Mouse (Mus musculus) CH12.LX (cell line): Measurements from ENCODE around the gene Kcnj4. TPM values are rescaled to one million over a fixed set of nuclear protein-coding genes. Genes with fewer than 3 reads are reported as not detected.

Experiments used
- DNase-seq: peaks from one replicate; pipeline ENCODE4 v3.0.0-alpha.2; 2013; ENCODE audit errors: extremely low read depth
- H3K27ac ChIP-seq: 2 replicates; pipeline ENCODE4 v1.5.1; 2012; ENCODE audit warnings: low read depth, mild to moderate bottlenecking, control low read depth, moderate library complexity; ENCODE audit not compliant: insufficient read depth
- H3K27me3 ChIP-seq: replicated peaks from 2 replicates; pipeline ENCODE3; 2012; ENCODE audit warnings: inconsistent platforms
- H3K36me3 ChIP-seq, 2 experiments: replicated peaks in 1 of 2; 2 replicates each; pipeline versions ENCODE3 to v1.6.1; 2012; ENCODE audit warnings: inconsistent platforms in 1 of 2, low read length in 1 of 2, mild to moderate bottlenecking in 1 of 2, mixed read lengths in 1 of 2, moderate library complexity in 1 of 2; ENCODE audit not compliant: control insufficient read depth in 1 of 2, insufficient read depth in 1 of 2
- H3K4me1 ChIP-seq, 2 experiments: 2 replicates each; pipeline ENCODE4 v1.6.1; 2012; ENCODE audit warnings: inconsistent platforms in 1 of 2, moderate library complexity in 1 of 2; ENCODE audit not compliant: insufficient read depth in 2 of 2, control insufficient read depth in 1 of 2
- H3K4me2 ChIP-seq: 2 replicates; pipeline ENCODE4 v1.6.1; 2012; ENCODE audit warnings: low read depth, mild to moderate bottlenecking, control low read depth; ENCODE audit not compliant: poor library complexity, insufficient read depth, severe bottlenecking
- H3K4me3 ChIP-seq, 3 experiments: fragments of 150-350 bp in 1 of 3; sonication (generic) in 1 of 3; replicated peaks in 1 of 3; 2 replicates each; pipeline versions ENCODE3 to v1.5.1; 2011 to 2012; ENCODE audit warnings: low read depth in 2 of 3, low read length in 2 of 3, mild to moderate bottlenecking in 2 of 3, moderate library complexity in 2 of 3, control low read depth in 1 of 3, improper control_type of control experiment in 1 of 3, inconsistent platforms in 1 of 3, mixed read lengths in 1 of 3; ENCODE audit not compliant: poor library complexity in 1 of 3
- H3K79me2 ChIP-seq: replicated peaks from 2 replicates; pipeline ENCODE4 v1.6.1; 2012; ENCODE audit warnings: mild to moderate bottlenecking, moderate library complexity; ENCODE audit not compliant: control insufficient read depth, poor library complexity, insufficient read depth, severe bottlenecking; ENCODE audit errors: extremely low read depth
- H3K9ac ChIP-seq: 2 replicates; pipeline ENCODE4 v1.6.1; 2012; ENCODE audit warnings: low read depth, mild to moderate bottlenecking, control low read depth, moderate library complexity; ENCODE audit not compliant: insufficient read depth
- H3K9me3 ChIP-seq: replicated peaks from 2 replicates; pipeline ENCODE3; 2012; ENCODE audit warnings: low read length, inconsistent platforms, mixed read lengths
- E2F4 ChIP-seq: IDR thresholded peaks from 2 replicates; pipeline ENCODE4 v1.6.1; 2011; ENCODE audit warnings: low read depth, low read length, improper control_type of control experiment; ENCODE audit not compliant: insufficient replicate concordance
- EP300 ChIP-seq: IDR thresholded peaks from 2 replicates; pipeline ENCODE4 v1.6.1; 2011; ENCODE audit warnings: low read length, improper control_type of control experiment
- JUN ChIP-seq: IDR thresholded peaks from 2 replicates; pipeline ENCODE4 v1.6.1; 2011; ENCODE audit warnings: low read depth, mild to moderate bottlenecking, low read length, improper control_type of control experiment, moderate library complexity; ENCODE audit not compliant: insufficient read depth
- JUND ChIP-seq: conservative IDR thresholded peaks from 2 replicates; pipeline ENCODE4 v1.6.1; 2011; ENCODE audit warnings: low read depth, low read length, improper control_type of control experiment
- KAT2A ChIP-seq: IDR thresholded peaks from 2 replicates; pipeline ENCODE4 v1.6.1; 2012; ENCODE audit warnings: low read length, improper control_type of control experiment, inconsistent platforms; ENCODE audit not compliant: insufficient replicate concordance
- MAFK ChIP-seq: IDR thresholded peaks from 2 replicates; pipeline ENCODE4 v1.6.1; 2011; ENCODE audit warnings: low read length, improper control_type of control experiment; ENCODE audit not compliant: insufficient replicate concordance
- MAX ChIP-seq: IDR thresholded peaks from 2 replicates; pipeline ENCODE4 v1.6.1; 2011; ENCODE audit warnings: low read length, improper control_type of control experiment
- MEF2A ChIP-seq: IDR thresholded peaks from 2 replicates; pipeline ENCODE4 v1.6.1; 2014; ENCODE audit warnings: low read depth, mild to moderate bottlenecking, inconsistent platforms, low read length, improper control_type of control experiment, borderline replicate concordance
- PAX5 ChIP-seq: IDR thresholded peaks from 2 replicates; pipeline ENCODE4 v1.6.1; 2012; ENCODE audit warnings: low read length, inconsistent platforms, mixed read lengths
- POLR2A ChIP-seq: IDR thresholded peaks from 2 replicates; pipeline ENCODE4 v1.6.1; 2011; ENCODE audit warnings: low read depth, mild to moderate bottlenecking, improper control_type of control experiment, low read length
- RAD21 ChIP-seq: IDR thresholded peaks from 2 replicates; pipeline ENCODE4 v1.6.1; 2011; ENCODE audit warnings: low read depth, mild to moderate bottlenecking, low read length, improper control_type of control experiment, moderate library complexity
- TBP ChIP-seq: conservative IDR thresholded peaks from 2 replicates; pipeline ENCODE4 v1.6.1; 2011; ENCODE audit warnings: low read depth, low read length, improper control_type of control experiment
- UBTF ChIP-seq: IDR thresholded peaks from 2 replicates; pipeline ENCODE4 v1.6.1; 2012; ENCODE audit warnings: low read depth, mild to moderate bottlenecking, inconsistent platforms, low read length, improper control_type of control experiment, moderate library complexity
- ZKSCAN1 ChIP-seq: IDR thresholded peaks from 2 replicates; pipeline ENCODE4 v1.6.1; 2012; ENCODE audit warnings: low read depth, inconsistent platforms, low read length, improper control_type of control experiment, borderline replicate concordance
- ZMIZ1 ChIP-seq: IDR thresholded peaks from 2 replicates; pipeline ENCODE4 v1.6.1; 2012; ENCODE audit warnings: low read depth, mild to moderate bottlenecking, inconsistent platforms, low read length, improper control_type of control experiment
- ZNF384 ChIP-seq: IDR thresholded peaks from 2 replicates; pipeline ENCODE4 v1.6.1; 2012; ENCODE audit warnings: low read depth, low read length, improper control_type of control experiment, inconsistent platforms
- dilution Hi-C: fragments of 300-500 bp; cut with MboI; formaldehyde crosslinking; loops from 2 replicates; pipeline ENCODE4 v1.14.3; 2020; ENCODE audit warnings: low sequenced_read_pairs; ENCODE audit not compliant: extremely low pct_unique_long_range_greater_than_20kb, extremely low pct_ligation_motif_present
- in situ Hi-C: fragments of 300-500 bp; cut with MboI; formaldehyde crosslinking; loops from 3 replicates; pipeline ENCODE4 v1.14.3; 2019; ENCODE audit warnings: low sequenced_read_pairs, low pct_ligation_motif_present, low pct_unique_long_range_greater_than_20kb, mixed read lengths
- polyA plus RNA-seq: library from polyadenylated mRNA; unstranded; fragments of >175 nt; gene quantifications from 2 replicates; pipeline ENCODE4 v1.2.1, GENCODE M21; 2012; ENCODE audit warnings: low read depth; ENCODE audit not compliant: insufficient read length
- total RNA-seq, 2 experiments: library from RNA; depleted of rRNA; stranded (reverse); fragments of 300-350 nt in 1 of 2; fragments of >200 nt in 1 of 2; gene quantifications; 2 replicates each; pipeline ENCODE4 v1.2.3; 2012 to 2014

The Kcnj4 gene
- total and polyA plus RNA-seq, 3 experiments = not detected

GRCm38 (mm10) chr15:79516171-79517096, 11.4 kb upstream of the Kcnj4 start, which contains the start of gene Kdelr3 (continued):
- TF ChIP-seq ZMIZ1 = 0 out of 2 replicates have a peak, but pooled peaks have one; percentile 28
- TF ChIP-seq ZKSCAN1 = no peak
- no peak for TF ChIP-seq KAT2A
- no peak for TF ChIP-seq TBP
- TF ChIP-seq E2F4 = no peak
- no peak for TF ChIP-seq JUN
- TF ChIP-seq POLR2A = peak; percentile 65; the same call in 1 of the 2 replicates
- no peak for TF ChIP-seq RAD21
- TF ChIP-seq MAX = no peak
- TF ChIP-seq EP300 = no peak
- TF ChIP-seq JUND = no peak
- TF ChIP-seq PAX5 = no peak
- no peak for TF ChIP-seq MEF2A
- TF ChIP-seq, all 38 proteins: peak for 6

GRCm38 (mm10) chr15:79513940-79514339, 8.9 kb upstream of the Kcnj4 start:
- no peaks in the 10 kb centered on the region for H3K79me2 ChIP-seq
- no peak for DNase-seq
- H3K9ac ChIP-seq = no peak overlapping the region
- dilution Hi-C loops = no loop called here
- TF ChIP-seq ZNF384 (no peak), MAX (no peak), UBTF (no peak), PAX5 (no peak), MAFK (no peak), ZKSCAN1 (no peak)
- no peak overlapping the region for H3K4me2 ChIP-seq
- H3K27me3 ChIP-seq = peaks cover 90% of the 10 kb centered on the region
- no peaks in the 10 kb centered on the region for H3K36me3 ChIP-seq
- no peak overlapping the region for H3K4me3 ChIP-seq
- peaks cover 4% of the 10 kb centered on the region for H3K9me3 ChIP-seq
- in situ Hi-C loops = no loop called here
- no peak overlapping the region for H3K27ac ChIP-seq
- H3K4me1 ChIP-seq = peaks cover 4 to 5% of the 10 kb centered on the region in 2 experiments; a peak in 3 of 4 replicates
